Mouse (Mus musculus) forebrain, embryonic 11.5 days (tissue): ENCODE measurements around the gene Adamts5. TPM values are rescaled to one million over a fixed set of nuclear protein-coding genes. Genes with fewer than 3 reads are reported as not detected.

Experiments
- ATAC-seq: fragments of 200-750 bp; cut with Nextera tagmentation; replicated peaks from 2 replicates; pipeline ENCODE4 v1.8.0; 2017; ENCODE audit warnings: moderate TSS enrichment; ENCODE audit not compliant: low FRiP score
- DNase-seq: peaks from one replicate; pipeline ENCODE4 v3.0.0-alpha.2; 2017; ENCODE audit warnings: low spot score
- H3K27ac ChIP-seq: fragments of 300-500 bp; sonication (generic); 2 replicates; pipeline ENCODE4 v1.5.1; 2014; ENCODE audit warnings: low read depth, low read length
- H3K27me3 ChIP-seq: fragments of 300-500 bp; sonication (generic); 2 replicates; pipeline ENCODE4 v1.6.1; 2014; ENCODE audit warnings: mild to moderate bottlenecking, low read length, mixed read lengths; ENCODE audit not compliant: control insufficient read depth, insufficient read depth
- H3K36me3 ChIP-seq: fragments of 300-500 bp; sonication (generic); 2 replicates; pipeline ENCODE4 v1.6.1; 2014; ENCODE audit warnings: mild to moderate bottlenecking, low read length, moderate library complexity, mixed read lengths; ENCODE audit not compliant: control insufficient read depth, insufficient read depth
- H3K4me1 ChIP-seq: fragments of 300-500 bp; sonication (generic); replicated peaks from 2 replicates; pipeline ENCODE4 v1.6.1; 2014; ENCODE audit warnings: low read length, mixed read lengths; ENCODE audit not compliant: control insufficient read depth, insufficient read depth
- H3K4me2 ChIP-seq: fragments of 300-500 bp; sonication (generic); 2 replicates; pipeline ENCODE4 v1.6.1; 2014; ENCODE audit warnings: low read depth, mild to moderate bottlenecking, low read length, moderate library complexity, mixed read lengths; ENCODE audit not compliant: severe bottlenecking
- H3K4me3 ChIP-seq: fragments of 300-500 bp; sonication (generic); 2 replicates; pipeline ENCODE4 v1.5.1; 2014; ENCODE audit warnings: low read depth, low read length
- H3K9ac ChIP-seq: fragments of 300-500 bp; sonication (generic); 2 replicates; pipeline ENCODE4 v1.6.1; 2014; ENCODE audit warnings: low read length
- H3K9me3 ChIP-seq: fragments of 300-500 bp; sonication (generic); 2 replicates; pipeline ENCODE4 v1.6.1; 2016; ENCODE audit warnings: low read length, mixed read lengths; ENCODE audit not compliant: control insufficient read depth
- WGBS: fragments of 180-500 bp; shearing (Covaris S2); extraction: QIAGEN DNeasy Blood & Tissue Kit; methylation state at CpG from one replicate; pipeline ENCODE4 v1.1.7; 2014; 5-methylcytosine and 5-hydroxymethylcytosine counted together
- polyA plus RNA-seq: library from polyadenylated mRNA; unstranded; fragments of >200 nt; fragmentation: Nextera tagmentation; extraction: Ambion mirVana; gene quantifications from 2 replicates; pipeline ENCODE4 v1.2.1, GENCODE M21; 2014

Adamts5 gene
- 0.72 and 0.85 TPM in 2 replicates for polyA plus RNA-seq

DNA sequence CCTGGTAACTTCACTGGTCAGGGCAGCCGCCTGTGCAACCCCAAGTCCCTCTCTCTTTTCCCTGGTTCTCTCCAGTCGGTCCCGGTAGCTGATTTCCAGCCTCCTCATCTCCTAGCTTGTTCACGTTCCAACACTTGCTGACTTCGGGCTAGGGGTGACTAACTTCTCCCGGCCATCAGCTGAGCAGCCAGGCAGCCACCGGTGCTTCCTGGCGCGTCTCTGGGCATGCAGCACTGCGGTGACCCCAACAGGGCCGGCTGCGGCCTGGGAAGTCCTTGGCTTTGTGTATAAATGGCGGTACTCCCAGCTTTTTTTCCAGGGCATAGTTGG is at the start of gene Adamts5:
Gene Adamts5, minus strand, starts transcription at position 248 of the 330 bp plus-strand sequence.
- Histone ChIP-seq H3K27ac (no peak within 1 kb of the TSS), H3K4me3 (peak within 1 kb of the TSS; percentile 54), H3K9ac (peak within 1 kb of the TSS; percentile 61), H3K4me2 (peak within 1 kb of the TSS; percentile 96), H3K27me3 (peaks cover 8% of the 10 kb centered on the region), H3K9me3 (no peaks in the 10 kb centered on the region), H3K36me3 (no peaks in the 10 kb centered on the region), H3K4me1 (peaks cover 4% of the 10 kb centered on the region; the same call in 1 of the 2 replicates)
- ATAC-seq (peak; percentile 13; the same call in 1 of the 2 replicates), DNase-seq (peak; percentile 57)
- WGBS, result 3% methylated on average over 13 of the region's 13 CpGs

DNA sequence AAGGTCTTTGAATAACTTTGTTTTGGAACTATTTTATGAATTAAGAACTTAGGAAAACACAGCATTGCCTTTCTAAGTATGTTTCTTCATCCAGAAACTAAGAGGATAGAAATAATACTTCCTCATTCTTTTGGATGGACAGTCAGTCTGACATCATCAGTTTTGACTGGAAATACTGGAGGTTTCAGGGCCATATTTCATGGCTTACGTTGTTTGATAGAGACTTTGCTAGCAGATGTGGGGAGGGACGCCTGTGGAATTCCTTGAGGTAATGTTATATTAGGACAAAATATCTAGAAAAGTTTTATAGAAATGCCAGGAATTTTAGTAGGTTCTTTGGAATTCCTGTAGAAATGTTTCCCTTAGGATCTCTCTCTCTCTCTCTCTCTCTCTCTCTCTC is 48.7 kb upstream of the Adamts5 start:
- H3K36me3 ChIP-seq, result no peaks in the 10 kb centered on the region
- no peak for ATAC-seq
- H3K4me1 ChIP-seq, result no peaks in the 10 kb centered on the region
- no peak overlapping the region for H3K4me2 ChIP-seq
- H3K4me3 ChIP-seq, result no peak overlapping the region
- no peaks in the 10 kb centered on the region for H3K9me3 ChIP-seq
- no peak overlapping the region for H3K9ac ChIP-seq
- 84% methylated on average over 2 of the region's 2 CpGs for WGBS
- no peaks in the 10 kb centered on the region for H3K27me3 ChIP-seq
- H3K27ac ChIP-seq, result no peak overlapping the region
- DNase-seq, result no peak

DNA sequence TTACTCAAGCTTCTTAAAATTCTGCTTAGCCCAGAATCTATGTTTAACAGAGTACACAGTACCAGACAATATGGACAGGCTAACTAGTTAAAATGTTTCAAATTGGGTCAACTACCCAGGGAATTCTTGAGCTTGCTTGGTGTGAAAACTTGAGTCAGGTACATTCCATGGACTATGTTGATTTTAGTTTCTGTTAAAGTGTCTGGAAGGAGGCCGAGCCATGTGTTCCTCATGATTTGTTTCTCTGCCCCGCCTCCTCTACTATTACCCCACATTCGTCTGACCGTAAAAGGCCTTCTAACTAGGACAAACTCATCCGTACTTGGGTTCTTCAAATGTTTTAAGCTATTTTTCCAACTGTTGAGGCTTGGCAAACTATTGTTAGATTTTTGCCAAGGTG is 24.4 kb upstream of the Adamts5 start:
- Histone ChIP-seq H3K9ac (no peak overlapping the region), H3K4me3 (no peak overlapping the region), H3K9me3 (no peaks in the 10 kb centered on the region), H3K36me3 (no peaks in the 10 kb centered on the region), H3K27me3 (no peaks in the 10 kb centered on the region), H3K4me1 (no peaks in the 10 kb centered on the region), H3K4me2 (no peak overlapping the region), H3K27ac (no peak overlapping the region)
- ATAC-seq, result no peak
- 95% methylated on average over 5 of the region's 5 CpGs for WGBS
- DNase-seq, result no peak

DNA sequence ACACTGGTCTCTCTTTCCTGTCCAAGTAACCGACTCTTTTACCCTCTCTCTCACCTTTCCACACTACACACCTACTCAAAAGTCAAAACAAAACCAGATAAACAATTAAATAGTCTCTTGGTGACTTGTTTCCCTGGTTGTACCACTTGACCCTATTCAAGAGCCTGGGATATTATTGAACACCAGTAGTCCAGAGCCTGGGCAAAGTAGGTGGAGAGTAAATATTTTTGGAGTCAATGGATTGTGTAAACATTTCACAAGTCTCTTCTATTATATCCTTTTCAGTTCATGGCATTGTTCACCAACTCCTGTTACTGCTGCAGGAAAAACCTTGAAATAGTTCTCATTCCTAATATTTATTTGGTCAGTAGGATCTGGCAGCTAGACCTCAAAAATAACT is 20.8 kb upstream of the Adamts5 start:
- no peak for DNase-seq
- Histone ChIP-seq H3K4me2 (no peak overlapping the region), H3K4me1 (no peaks in the 10 kb centered on the region), H3K9ac (no peak overlapping the region), H3K9me3 (no peaks in the 10 kb centered on the region), H3K36me3 (no peaks in the 10 kb centered on the region), H3K27me3 (no peaks in the 10 kb centered on the region), H3K27ac (no peak overlapping the region), H3K4me3 (no peak overlapping the region)
- no peak for ATAC-seq
- WGBS, result 81% methylated on average over 1 of the region's 1 CpGs

DNA sequence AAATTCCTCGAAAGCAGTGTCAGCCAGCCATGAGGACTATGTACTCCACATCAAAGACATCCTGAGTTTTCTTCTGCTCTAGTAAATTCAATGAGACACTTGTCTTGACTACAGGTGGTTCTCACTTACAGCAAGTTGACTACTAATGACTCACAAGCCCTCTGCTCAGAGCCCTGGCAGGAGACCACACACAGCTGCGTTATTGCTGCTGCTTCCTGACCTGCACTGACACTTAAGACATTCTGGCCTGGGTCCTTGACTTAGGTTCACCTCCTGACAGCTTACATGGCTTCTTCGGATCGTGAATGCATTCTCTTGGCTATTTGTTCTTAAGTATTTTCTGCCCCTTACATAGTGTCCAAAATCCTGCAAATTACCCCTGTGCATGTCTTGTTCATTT is 18.5 kb upstream of the Adamts5 start:
- H3K4me1 ChIP-seq, result no peaks in the 10 kb centered on the region
- no peaks in the 10 kb centered on the region for H3K9me3 ChIP-seq
- H3K4me3 ChIP-seq, result no peak overlapping the region
- H3K36me3 ChIP-seq, result no peaks in the 10 kb centered on the region
- H3K9ac ChIP-seq, result no peak overlapping the region
- no peak overlapping the region for H3K4me2 ChIP-seq
- no peak for ATAC-seq
- WGBS, result 80% methylated on average over 4 of the region's 4 CpGs
- no peaks in the 10 kb centered on the region for H3K27me3 ChIP-seq
- no peak overlapping the region for H3K27ac ChIP-seq
- no peak for DNase-seq

DNA sequence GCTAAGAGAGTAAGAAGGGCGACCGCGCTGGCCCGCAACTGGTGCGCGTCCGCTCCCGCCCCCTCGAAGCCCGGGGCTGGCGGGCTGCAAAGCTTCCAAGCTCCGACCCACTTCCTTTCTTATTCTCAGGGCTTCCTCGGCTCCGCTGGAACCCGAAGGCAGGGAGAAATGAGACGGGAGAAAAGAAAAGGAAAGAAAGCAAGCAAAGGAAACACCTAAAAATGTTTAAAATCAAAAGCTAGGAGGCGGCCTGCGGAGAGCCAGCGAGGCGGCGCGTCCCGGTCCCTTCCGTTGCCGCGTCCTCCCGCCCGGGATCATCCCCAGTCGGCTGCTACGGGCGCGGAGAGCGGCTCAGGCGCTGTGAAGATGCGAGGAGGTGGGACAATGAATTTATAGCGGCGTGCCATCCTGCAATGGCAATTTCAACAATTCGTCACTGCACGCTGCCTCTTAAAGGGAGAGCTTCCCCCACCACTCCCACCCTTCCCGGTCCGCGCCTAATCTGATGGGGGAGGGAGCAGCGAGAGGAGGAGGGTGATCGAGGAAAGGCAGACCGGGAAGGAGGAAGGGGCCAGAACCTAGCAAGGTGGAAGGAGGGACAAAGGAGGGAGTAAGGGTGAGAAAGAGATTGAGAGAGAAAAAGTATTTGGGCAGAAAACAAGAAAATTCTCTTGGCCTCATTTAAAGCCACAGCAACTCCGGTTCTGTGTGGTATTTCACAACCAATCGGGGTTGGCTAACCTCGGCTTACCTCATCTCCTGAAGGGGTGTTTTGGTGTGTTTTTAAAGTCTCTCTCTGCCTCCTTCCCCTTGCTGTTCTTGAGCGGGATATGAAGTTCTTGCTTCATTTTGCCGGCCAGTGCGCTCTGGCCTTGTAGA is 687 bp downstream of the Adamts5 start:
- Histone ChIP-seq H3K27me3 (peaks cover 8% of the 10 kb centered on the region), H3K4me3 (peak overlapping the region; percentile 54), H3K27ac (no peak overlapping the region), H3K36me3 (no peaks in the 10 kb centered on the region), H3K4me2 (peak overlapping the region; percentile 96), H3K9me3 (no peaks in the 10 kb centered on the region), H3K4me1 (peaks cover 4% of the 10 kb centered on the region; the same call in 1 of the 2 replicates), H3K9ac (peak overlapping the region; percentile 61)
- ATAC-seq, result peak; percentile 72
- 1% methylated on average over 51 of the region's 51 CpGs for WGBS
- DNase-seq, result peak; percentile 76

DNA sequence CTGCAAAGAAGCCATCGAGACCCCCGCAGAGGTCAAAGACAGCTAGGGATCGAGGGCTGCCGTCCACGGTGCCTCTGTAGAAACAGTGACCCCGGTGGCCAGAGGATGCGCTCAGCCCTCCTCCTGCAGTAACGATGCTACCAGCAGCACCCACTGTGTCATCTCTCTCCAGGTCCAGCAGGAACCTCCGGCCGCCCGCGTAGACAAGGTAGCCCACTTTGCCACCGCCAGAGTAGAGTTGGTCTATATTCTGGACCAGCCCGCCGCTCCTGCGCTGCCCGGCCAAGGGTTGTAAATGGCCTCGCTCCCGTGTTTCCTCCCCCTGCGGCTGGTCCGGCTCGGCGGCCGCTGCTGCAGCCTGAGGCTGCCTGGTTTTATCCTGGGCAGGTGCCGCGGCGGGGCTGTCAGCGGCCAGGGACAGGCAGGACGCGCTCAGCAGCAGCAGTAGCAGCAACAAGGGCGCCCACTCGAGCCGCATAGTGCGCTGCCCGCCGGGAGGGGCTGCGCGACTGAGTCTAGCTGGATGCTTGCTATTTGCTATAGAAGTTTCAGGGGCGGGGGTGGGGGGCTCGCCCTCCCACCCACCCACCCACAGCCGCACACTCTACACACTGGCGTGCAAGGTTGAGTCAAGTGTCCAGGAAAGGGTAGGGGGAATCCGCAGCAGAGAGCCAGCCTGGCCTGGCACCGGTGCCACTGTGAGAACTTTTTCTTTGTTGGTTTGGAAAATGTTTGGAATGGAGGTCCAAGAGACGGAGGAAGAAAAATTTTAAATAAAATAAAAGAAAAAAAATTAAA is 1.6 kb downstream of the Adamts5 start:
- DNase-seq (peak; percentile 65), ATAC-seq (peak; percentile 69)
- H3K27ac ChIP-seq, result no peak overlapping the region
- no peaks in the 10 kb centered on the region for H3K36me3 ChIP-seq
- H3K27me3 ChIP-seq, result peaks cover 8% of the 10 kb centered on the region
- 2% methylated on average over 42 of the region's 45 CpGs for WGBS
- H3K9me3 ChIP-seq, result no peaks in the 10 kb centered on the region
- peaks cover 4% of the 10 kb centered on the region; the same call in 1 of the 2 replicates for H3K4me1 ChIP-seq
- peak overlapping the region; percentile 96 for H3K4me2 ChIP-seq
- peak overlapping the region; percentile 54 for H3K4me3 ChIP-seq
- H3K9ac ChIP-seq, result peak overlapping the region; percentile 61

DNA sequence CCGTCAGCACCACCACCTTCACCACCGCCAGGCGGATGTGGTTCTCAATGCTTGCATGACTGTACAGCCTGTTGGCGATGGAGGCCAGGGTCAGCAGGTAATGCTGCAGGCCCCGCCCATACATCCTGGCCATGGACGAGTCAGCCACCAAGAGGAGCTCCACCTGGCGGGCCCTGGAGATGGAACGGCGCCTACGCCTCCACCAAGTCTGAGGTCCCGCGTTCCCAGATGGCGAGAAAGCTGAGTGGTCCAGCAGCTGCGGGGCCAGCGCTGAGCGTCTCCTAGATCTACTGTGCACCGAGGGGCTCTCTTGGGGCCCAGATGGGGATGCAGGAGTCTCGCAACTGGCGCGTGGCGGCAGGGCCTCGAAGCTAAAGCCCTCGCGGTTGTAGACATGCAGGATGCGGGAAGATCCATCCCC is 2.3 kb downstream of the Adamts5 start:
- DNase-seq, result peak; percentile 72
- Histone ChIP-seq H3K9ac (peak overlapping the region; percentile 61), H3K4me2 (peak overlapping the region; percentile 96), H3K9me3 (no peaks in the 10 kb centered on the region), H3K27ac (no peak overlapping the region), H3K36me3 (no peaks in the 10 kb centered on the region), H3K4me3 (peak overlapping the region; percentile 54), H3K4me1 (peaks cover 4% of the 10 kb centered on the region; the same call in 1 of the 2 replicates), H3K27me3 (peaks cover 8% of the 10 kb centered on the region)
- 22% methylated on average over 25 of the region's 25 CpGs for WGBS
- peak; percentile 49 for ATAC-seq
